Mouse (Mus musculus): ENCODE results near the gene Cacna2d2.

GRCm38 (mm10) chr9:107377961-107378512 lies 21.4 kb upstream of the Cacna2d2 start:
- no peak for TF ChIP-seq GATA1 (IDR thresholded peaks at IDR 0.05; ENCODE audit: borderline replicate concordance, low read length)
- no peak for TF ChIP-seq FLI1 (IDR thresholded peaks at IDR 0.05; ENCODE audit: low read length)

Data from megakaryocyte, embryonic 14.5 days (primary cell).